Mouse (Mus musculus): ENCODE data around the gene Chd8.

DNA sequence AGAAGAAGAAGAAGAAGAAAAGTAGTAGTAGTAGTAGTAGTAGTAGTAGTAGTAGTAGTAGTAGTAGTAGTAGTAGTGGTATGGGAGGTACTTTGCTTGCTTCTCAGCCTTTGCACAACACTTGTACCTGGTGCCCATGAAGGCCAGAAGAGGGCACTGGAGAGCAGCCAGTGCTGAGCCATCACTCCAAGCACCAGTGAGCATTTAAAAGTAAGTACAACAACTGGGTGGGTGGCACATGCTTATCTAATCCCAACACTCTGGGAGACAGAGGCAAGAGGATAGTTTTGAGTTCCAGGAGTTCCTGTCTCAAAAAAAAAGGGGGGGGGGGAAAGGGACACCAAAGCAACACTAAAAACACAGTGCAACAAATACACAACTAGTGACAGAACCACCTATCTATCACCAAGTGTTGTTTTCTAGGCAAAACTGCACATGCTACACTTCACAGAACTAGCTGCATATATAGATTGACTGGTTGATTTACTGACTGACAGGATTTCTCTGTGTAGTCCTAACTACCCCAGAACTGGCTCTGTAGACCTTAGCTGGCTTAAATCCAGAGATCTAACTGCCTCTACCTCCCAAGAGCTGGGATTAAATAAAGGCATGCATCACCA lies 66.7 kb downstream of the Chd8 start:
- TF ChIP-seq POLR2A (IDR thresholded peaks at IDR 0.05; ENCODE audit: low read depth, low read length): no peak
- TF ChIP-seq CTCF (IDR thresholded peaks at IDR 0.05; ENCODE audit: extremely low read depth, insufficient read length, insufficient replicate concordance, low read depth, low read length): peak; percentile 70; the same call in 1 of the 2 replicates

All from small intestine, adult 2 months (tissue).